Mouse (Mus musculus): ENCODE results near the gene Ptpn6.
"Not testable (repeated sequence)": the region's sequence is repeated elsewhere in the genome, so short reads cannot be mapped to it uniquely, and the experiment has no call there.

Ptpn6 gene

DNA sequence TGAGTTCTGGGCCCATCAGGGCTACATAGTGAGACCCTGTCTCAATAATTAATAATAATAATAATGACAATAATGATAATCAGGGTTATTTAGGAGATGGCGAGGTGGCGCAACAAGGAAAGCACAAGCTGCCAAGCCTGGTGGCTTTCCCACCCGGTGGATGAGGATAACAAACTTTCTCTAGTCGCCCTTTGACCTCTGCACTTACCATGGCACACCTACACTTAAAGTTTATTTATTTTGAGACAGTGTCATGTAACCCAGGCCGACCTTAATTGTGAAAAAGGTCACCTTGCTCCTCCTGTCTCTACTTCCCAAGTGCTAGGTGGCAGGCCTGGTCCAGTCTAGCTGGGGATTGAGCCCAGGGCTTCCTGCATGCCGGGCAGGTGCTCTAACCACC, 39.8 kb downstream of the Ptpn6 start:
- no peak for DNase-seq

DNA sequence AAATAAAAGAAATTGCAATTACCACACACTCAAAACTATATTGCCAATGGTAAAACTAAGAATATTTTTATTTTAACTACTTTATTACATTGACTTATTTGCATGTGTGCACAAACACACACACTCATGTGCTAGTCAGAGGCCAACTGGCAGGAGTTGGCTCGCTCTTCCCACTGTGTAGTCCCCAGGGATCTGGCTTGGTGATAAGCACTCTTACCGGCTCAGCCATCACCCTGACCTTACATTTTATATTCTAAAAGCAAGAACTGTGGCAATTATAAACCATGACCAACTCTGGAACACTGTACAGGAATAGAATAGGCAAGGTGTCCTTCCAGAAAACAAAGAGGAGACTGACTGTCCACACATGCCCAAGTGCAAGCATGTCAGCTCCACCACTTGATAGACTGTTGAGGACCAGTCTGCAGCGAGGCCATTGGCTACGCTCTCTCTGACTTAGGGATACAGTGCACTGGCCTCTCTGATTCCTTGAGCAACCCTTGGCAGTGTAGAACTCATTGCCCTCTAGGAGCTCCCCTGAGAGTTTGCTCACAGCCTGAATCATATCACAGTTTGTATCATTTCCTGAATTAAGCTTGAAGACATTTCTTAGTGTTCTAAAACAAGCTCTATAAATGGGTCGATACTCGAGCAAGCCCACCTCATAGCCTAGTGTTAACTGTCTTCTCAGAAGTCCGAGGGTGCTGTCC, 41.9 kb downstream of the Ptpn6 start:
- DNase-seq, result no peak

DNA sequence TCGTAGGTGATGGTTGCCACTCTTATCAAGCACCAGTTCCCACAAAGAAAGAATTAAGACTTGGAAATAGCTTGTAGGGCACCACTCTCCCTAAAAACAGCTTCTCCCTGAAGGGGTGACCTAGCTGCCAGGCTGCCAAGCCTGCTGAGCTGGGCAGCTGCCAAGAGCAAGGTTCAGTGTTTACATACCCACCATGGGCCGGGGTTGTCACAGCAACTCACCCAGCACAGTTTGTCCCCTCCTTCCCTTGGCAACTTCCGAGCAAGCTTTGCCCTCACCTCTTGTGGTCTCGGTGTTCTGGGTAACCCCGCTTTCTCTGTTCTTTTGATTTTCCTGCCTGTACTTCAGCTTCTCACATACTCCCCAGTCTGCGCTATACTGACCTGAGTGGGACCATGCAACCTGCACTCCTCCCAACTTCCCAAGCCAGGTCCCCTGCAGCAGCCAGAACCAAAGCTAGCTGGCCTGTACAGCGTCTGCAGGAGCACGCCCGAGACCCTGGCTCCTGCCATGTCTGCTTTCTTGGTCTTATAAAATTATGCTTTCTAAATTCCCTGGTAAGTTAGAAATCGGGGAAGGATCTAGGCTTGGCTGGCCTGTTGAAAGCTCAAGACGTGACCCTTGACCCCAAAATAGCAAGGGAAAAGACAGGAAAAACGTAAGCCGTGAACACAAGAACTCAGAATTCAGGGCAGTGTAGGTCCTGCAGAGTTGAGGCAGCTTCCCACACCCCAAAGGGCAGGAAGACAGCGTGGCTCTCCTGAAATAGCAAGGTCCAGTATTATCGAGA, 44.2 kb downstream of the Ptpn6 start:
- DNase-seq, result peak; percentile 82 to 90

DNA sequence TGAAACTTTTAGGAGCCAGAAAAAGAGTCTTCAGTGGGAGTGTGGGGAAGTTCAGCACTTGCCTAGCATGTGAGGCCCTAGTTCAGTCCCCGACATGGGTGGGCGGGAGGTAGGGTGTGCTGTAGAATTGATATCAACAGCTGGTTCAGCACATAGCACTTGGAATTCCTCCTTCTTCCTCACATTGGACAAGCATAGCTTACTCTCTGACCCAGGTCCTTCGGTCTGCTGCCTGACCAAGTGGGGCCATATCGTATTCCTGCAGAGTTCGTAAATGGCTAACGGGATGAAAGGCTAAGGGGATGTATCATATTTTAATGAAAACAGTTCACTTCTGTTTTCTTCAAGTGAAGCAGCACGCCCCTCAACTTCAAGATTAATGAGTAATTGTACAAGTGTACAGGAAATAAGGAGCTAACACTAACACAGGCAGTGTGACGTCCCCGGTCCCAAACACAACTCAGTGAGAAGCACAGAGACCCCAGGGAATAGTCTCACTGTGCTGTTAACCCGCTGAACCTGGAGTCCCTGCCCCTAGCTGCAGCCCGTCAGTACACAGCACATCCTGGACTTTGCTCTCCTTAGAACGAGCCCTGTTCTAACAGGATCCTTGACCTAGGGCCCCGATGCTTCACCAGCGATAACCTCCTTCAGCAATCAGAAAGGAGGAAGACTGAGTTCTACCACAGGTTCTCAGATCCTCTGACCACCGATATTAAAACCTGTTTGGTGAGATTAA, 45.1 kb downstream of the Ptpn6 start:
- peak; percentile 35 to 49 for DNase-seq

DNA sequence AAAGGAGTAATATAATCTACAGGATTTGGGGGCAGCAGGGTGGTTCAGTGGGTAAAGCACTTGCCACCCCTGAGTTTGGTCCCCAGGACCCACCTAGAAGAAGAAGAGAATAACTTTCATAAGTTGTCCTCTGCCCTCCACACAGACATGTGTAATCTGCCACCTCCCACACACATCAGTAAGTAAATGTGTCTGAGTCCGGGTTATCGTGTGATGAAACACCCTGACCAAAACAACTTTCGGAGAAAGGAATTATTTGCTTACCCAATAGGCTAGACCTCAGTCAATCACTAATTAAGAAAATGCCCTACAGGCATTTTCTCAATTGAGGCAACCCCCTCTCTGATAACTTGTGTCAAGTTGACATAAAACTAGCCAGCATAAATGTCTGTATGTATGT, 48.0 kb downstream of the Ptpn6 start:
- no peak for DNase-seq

DNA sequence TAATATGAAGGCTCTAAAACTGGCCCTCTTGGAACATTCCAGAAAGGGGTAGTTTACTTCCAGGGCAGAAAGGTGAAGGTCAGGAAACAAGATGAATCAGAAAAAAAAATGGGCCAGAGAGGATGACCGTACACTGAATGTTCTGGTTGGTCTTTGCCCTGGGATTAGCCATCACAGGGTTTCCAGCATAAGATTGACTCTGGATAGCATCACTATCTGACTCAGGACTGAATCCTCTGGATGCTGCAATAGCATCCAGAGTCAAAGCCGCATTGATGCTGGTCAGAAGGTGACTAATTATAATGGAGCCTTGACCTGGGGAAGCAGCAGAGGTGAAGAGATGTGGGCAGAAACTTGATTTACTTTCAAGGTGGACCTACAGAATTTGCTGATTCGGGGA, 49.5 kb downstream of the Ptpn6 start:
- no peak for DNase-seq

DNA sequence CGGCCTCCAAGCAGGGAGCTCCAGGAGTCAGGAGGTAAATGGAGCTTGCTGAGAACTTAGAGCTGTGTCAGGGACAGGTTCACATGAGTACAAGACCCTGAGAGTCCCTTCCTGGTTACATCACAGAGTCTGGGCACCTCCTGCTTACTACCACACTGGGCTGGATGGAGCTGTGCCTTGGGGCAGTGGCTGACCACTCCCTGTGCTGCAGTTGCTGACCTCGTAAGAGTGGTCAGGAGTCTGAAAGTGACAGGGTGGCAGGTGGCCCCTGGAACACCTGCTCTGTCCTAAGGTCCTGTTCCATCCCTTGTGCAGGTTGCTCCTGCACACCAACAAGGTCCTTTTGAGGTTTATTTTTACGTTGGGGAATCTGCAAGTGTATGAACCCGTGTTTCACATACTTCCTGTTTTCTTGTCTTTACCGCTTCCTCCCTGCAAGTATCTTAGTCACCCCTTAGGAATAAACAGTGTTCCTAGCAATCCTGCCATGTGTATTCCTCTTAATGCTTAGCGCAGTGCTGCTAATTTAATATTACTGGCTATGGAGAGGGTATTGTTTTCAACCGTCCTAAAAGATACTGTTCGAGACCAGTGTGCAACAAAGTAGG, 50.3 kb downstream of the Ptpn6 start:
- no peak for DNase-seq

DNA sequence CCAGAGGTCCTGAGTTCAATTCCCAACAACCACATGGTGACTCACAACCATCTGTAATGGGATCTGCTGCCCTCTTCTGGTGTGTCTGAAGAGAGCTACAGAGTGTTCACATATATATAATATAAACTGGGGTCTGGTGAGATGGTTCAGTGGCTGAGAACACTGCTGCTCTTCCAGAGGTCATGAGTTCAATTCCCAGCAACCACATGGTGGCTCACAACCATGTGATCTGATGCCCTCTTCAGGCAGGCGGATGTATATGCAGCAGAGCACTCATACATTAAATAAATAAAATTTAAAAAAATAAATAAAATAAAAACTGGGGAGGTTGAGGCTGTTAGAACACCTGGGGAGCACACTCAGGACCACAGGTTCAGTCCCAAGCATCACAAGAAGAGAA, 51.9 kb downstream of the Ptpn6 start:
- DNase-seq, result not testable (repeated sequence)

DNA sequence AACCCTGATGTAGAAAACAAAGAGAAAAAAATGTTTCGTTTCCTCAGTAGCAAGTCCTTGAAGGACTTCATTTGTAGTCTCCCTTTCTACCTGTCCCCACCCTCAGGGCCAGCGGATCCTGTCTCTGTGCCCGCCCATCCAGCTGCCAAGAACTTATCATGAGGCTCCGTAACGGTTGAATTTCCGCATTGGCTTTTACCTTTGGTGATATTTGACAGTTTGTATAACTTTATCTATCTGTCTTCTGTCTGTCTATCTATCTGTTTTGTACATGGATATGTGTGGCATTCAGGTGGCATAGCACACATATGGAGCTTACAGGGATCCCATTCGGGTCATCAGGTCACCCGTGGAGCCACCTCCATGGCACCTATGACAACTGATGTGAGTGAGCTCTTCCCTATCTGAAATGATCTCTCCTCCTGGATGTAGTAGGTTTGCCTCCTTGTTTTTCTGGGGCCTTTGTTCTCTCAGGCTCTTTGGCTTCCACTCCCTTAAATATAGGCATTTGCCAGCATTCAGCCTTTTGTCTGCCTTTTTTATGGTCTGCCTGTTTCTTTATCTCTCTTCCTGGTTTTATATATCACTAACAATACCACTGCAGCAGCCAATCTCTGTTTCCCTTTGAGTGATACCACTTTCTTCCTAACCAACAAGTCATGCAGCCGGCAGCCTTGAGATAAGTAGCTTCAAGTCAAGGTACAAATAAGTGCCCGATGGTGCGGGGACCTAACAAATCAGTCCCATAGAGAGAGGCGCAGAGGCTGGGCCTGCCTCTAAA, 52.7 kb downstream of the Ptpn6 start:
- DNase-seq, result no peak

DNA sequence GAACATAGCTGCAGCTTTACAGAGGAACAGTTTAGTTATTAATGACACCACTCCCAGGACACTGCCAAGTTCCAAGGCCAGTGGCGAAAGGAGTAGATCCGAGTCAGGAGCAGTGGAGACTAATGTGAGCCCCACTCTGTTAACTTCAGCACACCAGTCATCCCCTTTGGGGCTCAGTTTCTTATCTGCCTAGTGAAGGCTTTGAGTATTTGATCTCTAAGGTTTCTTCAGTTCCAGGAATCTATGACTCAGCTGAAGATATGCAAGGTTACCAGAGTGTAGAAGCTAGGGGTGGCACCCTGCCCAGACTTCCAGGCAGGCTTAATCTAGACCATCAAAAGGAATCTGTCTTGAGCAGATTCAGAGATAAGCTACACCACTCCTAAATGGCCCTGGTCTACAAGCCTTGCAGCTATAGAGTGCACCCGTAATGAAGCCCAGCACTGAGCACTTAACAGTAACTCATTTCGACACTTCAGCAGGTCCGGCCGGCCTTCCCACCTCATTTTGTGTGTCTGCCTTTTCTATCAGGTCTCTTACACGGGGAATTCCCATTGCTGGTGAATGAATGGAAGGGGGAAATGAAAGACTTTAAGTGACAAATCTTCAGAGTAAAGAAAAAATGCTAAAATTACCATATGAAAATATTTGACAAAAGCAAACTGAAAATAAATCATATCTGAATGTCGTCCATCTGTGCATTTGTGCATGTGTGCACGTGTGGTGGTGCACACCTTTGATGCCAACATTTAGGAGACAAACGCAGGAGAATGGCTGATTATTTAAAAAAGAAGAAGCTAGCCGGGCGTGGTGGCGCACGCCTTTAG, 54.7 kb downstream of the Ptpn6 start:
- DNase-seq, result peak; percentile 56 to 75

DNA sequence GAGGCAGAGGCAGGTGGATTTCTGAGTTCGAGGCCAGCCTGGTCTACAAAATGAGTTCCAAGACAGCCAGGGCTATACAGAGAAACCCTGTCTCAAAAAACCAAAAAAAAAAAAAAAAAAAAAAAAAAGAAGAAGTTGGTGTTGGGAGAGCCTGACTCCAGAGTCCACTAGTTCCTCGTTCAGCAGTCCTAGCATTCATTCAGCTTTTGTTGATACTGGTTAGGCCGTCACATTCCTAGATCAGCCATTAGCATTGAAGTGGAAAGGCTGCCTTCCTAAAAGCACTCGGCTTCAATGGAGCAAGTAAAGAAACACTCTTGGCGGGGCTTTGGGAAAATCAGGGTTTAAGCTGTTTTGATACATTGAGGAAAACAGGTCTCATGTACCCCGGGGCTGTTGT, 56.2 kb downstream of the Ptpn6 start:
- not testable (repeated sequence) for DNase-seq

DNA sequence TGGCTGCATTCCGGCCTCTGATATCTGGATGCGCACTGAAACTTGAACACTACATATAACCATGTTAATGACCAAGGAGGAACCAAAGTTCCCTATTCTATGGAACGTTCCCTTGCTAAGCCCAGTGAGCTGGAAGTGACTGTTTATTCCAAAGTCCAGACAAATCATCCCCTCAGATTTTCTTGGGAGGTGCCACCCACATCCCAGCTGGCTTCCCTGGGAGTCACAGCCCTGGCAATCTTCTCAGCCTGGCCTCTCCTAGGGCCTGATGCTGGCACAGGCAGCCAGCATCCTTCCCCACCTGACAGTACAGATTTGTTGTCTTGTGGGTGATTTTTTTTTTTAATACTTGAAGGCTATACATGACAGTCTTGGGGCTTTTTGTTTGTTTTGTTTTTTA, 59.0 kb downstream of the Ptpn6 start:
- no peak for DNase-seq

DNA sequence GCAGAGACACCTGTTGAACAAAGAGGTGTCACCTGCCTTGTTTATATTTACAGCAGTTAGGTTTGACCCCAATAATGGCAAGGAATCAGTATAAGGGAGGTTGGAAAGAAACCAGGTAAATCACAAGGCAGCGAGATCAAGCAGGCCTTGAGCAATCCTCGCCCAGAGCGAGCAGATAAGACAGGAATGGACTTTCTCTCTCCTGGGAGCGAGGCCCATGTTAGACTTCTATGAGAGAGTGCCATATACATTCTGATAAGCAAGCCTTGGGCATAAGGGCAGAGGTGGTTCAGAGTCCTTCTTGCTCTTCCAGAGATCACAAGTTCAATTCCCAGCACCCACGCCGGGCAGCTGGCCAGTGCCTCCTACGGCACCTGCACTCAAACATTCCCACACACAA, 59.7 kb downstream of the Ptpn6 start:
- no peak for DNase-seq

DNA sequence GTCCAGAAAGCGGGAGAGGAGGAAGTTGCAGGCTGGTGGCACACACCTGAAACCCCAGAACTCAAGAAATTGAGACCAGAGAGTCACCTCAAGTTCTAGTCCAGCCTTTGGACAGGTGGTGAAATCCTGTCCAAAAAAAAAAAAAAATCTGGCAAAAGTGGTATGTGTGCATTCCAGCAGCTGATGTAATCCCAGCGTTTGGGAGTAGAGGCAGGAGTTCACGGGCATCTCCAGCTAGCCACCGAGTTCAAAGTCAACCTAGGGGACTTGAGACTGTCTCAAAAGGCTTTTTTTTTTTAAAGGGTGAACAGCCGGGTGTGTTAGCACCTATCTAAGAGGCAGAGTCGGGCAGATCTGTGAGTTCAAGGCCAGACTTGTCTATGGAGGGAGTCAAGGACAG, 62.3 kb downstream of the Ptpn6 start:
- DNase-seq, result no peak

DNA sequence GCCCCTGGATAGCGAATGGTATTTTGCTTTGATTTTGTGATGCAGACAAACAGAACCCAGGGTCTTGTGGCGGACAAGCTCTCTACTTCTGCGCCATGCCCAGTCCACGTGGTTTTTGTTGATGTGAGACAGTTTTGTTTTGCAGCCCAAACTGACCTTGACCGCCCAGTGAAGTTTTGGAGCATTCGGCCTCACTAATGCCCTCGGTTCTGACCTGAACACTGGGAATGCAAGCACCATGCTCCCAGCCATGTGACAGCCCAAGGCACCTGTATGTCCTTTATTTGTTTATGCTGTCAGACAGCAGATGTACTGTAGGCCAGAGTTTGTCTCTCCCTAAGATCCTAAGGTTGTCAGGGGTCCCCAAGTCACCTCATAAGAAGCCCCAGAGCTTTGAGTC, 63.9 kb downstream of the Ptpn6 start:
- no peak for DNase-seq

DNA sequence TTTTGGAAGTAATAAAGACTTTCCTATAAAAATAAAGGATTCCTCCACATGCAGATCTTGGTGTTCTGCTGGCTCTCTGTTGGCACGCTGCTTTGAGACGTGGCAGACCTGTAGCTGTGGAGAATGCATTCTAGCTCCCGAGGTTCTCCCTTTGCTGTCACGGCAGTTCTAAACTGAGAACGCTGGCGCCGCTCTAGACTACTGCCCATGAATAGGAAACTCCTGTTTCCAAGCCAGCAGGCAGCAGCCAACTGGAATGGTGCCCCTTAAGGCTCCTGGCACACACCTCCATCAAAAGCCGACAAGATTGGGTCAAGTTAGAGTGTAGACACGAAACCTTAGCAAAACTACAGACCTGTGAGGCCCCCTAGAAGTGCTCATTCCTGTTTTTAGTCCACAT, 64.9 kb downstream of the Ptpn6 start:
- DNase-seq, result no peak

DNA sequence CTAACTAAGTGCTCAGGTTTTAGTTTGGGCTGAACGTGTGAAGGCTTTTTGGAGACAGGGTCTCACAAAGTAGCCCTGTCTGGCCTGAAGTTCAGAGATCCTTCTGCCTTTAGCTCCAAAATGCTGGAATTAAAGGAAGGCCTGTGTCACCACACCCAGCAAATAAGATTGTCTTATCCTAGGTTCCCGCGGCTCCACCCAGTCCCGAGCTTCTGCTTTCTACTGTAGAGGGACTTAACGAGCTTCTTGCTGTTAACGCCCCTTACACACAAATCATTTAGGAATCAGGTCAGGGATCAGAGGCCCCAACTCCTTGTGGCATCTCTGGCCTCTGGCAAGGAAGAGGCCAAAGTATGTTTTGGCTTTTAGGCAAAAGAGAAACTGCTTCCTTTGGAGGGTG, 66.4 kb downstream of the Ptpn6 start:
- no peak for DNase-seq
